Mouse (Mus musculus) forebrain, postnatal 0 days (tissue): ENCODE measurements around the gene Kcnn3. TPM values are rescaled to one million over a fixed set of nuclear protein-coding genes. Genes with fewer than 3 reads are reported as not detected.

Source experiments
- ATAC-seq: fragments of 200-750 bp; cut with Nextera tagmentation; 2 replicates; pipeline ENCODE4 v1.8.0; 2017; ENCODE audit warnings: mild to moderate bottlenecking, moderate library complexity
- DNase-seq: peaks from one replicate; pipeline ENCODE4 v3.0.0-alpha.2; 2015
- H3K27ac ChIP-seq: fragments of 300-500 bp; sonication (generic); 2 replicates; pipeline ENCODE4 v1.5.1; 2014; ENCODE audit warnings: low read depth, mild to moderate bottlenecking, antibody characterized with exemption, low read length, moderate library complexity, mixed read lengths
- H3K27me3 ChIP-seq: fragments of 300-500 bp; sonication (generic); 2 replicates; pipeline ENCODE4 v1.6.1; 2014; ENCODE audit warnings: mild to moderate bottlenecking, low read length, mixed read lengths; ENCODE audit not compliant: insufficient read depth
- H3K36me3 ChIP-seq: fragments of 300-500 bp; sonication (generic); 2 replicates; pipeline ENCODE4 v1.6.1; 2014; ENCODE audit warnings: mild to moderate bottlenecking, moderate library complexity; ENCODE audit not compliant: insufficient read depth
- H3K4me1 ChIP-seq: fragments of 300-500 bp; sonication (generic); 2 replicates; pipeline ENCODE4 v1.6.1; 2014; ENCODE audit warnings: antibody characterized with exemption; ENCODE audit not compliant: insufficient read depth
- H3K4me2 ChIP-seq: fragments of 300-500 bp; sonication (generic); 2 replicates; pipeline ENCODE4 v1.6.1; 2014; ENCODE audit warnings: low read depth, mild to moderate bottlenecking, moderate library complexity
- H3K4me3 ChIP-seq: fragments of 300-500 bp; sonication (generic); 2 replicates; pipeline ENCODE4 v1.5.1; 2014; ENCODE audit warnings: low read depth, low read length, mixed read lengths
- H3K9ac ChIP-seq: fragments of 300-500 bp; sonication (generic); 2 replicates; pipeline ENCODE4 v1.6.1; 2014; ENCODE audit warnings: mild to moderate bottlenecking
- H3K9me3 ChIP-seq: fragments of 300-500 bp; sonication (generic); 2 replicates; pipeline ENCODE4 v1.6.1; 2016; ENCODE audit warnings: low read length
- CTCF ChIP-seq: sonication (generic); IDR thresholded peaks from 2 replicates; pipeline ENCODE4 v1.5.1; 2016; ENCODE audit warnings: antibody characterized with exemption, control low read depth, low read depth
- WGBS: fragments of 180-500 bp; shearing (Covaris S2); extraction: QIAGEN DNeasy Blood & Tissue Kit; methylation state at CpG from one replicate; pipeline ENCODE4 v1.1.7; 2014; 5-methylcytosine and 5-hydroxymethylcytosine counted together
- polyA plus RNA-seq: library from polyadenylated mRNA; unstranded; fragments of >200 nt; fragmentation: Nextera tagmentation; extraction: Ambion mirVana; gene quantifications from 2 replicates; pipeline ENCODE4 v1.2.1, GENCODE M21; 2015
- total RNA-seq: library from RNA; depleted of rRNA; stranded (reverse); fragments of >200 nt; gene quantifications from 2 replicates; pipeline ENCODE4 v1.2.3, GENCODE M21; 2014

Gene Kcnn3
- total and polyA plus RNA-seq, 2 experiments from 2014 or later, result 5.1 to 13.6 TPM

GRCm38 (mm10) chr3:89515444-89515843 lies 4.5 kb upstream of the Kcnn3 start:
- Histone ChIP-seq H3K27me3 (no peaks in the 10 kb centered on the region), H3K36me3 (no peaks in the 10 kb centered on the region), H3K27ac (no peak overlapping the region), H3K4me3 (no peak overlapping the region), H3K4me2 (no peak overlapping the region), H3K4me1 (0 out of 2 replicates have a peak, but pooled peaks cover 6% of the 10 kb centered on the region), H3K9me3 (no peaks in the 10 kb centered on the region), H3K9ac (no peak overlapping the region)
- no peak for TF ChIP-seq CTCF
- 81% methylated on average over 11 of the region's 11 CpGs for WGBS
- ATAC-seq (no peak), DNase-seq (no peak)

DNA sequence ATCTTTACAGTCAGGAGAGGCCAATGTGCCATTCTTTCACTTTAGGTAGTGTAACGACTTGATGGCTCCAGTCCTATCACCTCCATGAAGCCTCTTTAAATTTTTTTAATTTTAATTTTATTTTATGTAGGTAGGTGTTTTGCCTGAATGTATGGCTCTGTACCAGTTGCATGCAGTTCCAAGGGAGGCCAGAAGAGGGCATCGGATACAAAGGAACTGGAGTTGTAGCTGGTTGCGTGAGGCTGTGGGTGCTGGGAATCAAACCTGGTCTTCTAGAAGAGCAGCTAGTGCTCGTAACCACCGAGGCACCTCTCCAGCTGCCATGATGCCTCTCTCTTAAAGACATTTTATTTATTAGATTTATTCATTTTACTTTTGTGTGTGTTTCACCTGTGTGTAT lies 3.6 kb upstream of the Kcnn3 start:
- ATAC-seq (no peak), DNase-seq (no peak)
- H3K4me1 ChIP-seq, result 0 out of 2 replicates have a peak, but pooled peaks cover 4% of the 10 kb centered on the region
- no peaks in the 10 kb centered on the region for H3K27me3 ChIP-seq
- no peak overlapping the region for H3K9ac ChIP-seq
- H3K4me3 ChIP-seq, result no peak overlapping the region
- no peaks in the 10 kb centered on the region for H3K36me3 ChIP-seq
- TF ChIP-seq CTCF, result peak; percentile 55
- H3K9me3 ChIP-seq, result no peaks in the 10 kb centered on the region
- H3K27ac ChIP-seq, result no peak overlapping the region
- no peak overlapping the region for H3K4me2 ChIP-seq
- WGBS, result 91% methylated on average over 5 of the region's 5 CpGs

GRCm38 (mm10) chr3:89520618-89521502 lies 896 bp downstream of the Kcnn3 start:
- H3K27me3 ChIP-seq, result no peaks in the 10 kb centered on the region
- DNase-seq, result peak; percentile 50
- no peaks in the 10 kb centered on the region for H3K9me3 ChIP-seq
- no peaks in the 10 kb centered on the region for H3K36me3 ChIP-seq
- peak overlapping the region; percentile 55 for H3K4me3 ChIP-seq
- peak overlapping the region; percentile 69 for H3K27ac ChIP-seq
- peaks cover 17% of the 10 kb centered on the region; the same call in 1 of the 2 replicates for H3K4me1 ChIP-seq
- peak overlapping the region; percentile 63 for H3K9ac ChIP-seq
- peak overlapping the region; percentile 94 for H3K4me2 ChIP-seq
- TF ChIP-seq CTCF, result peak; percentile 20; the same call in 1 of the 2 replicates
- 2% methylated on average over 25 of the region's 25 CpGs for WGBS
- ATAC-seq, result peak; percentile 25; the same call in 1 of the 2 replicates

DNA sequence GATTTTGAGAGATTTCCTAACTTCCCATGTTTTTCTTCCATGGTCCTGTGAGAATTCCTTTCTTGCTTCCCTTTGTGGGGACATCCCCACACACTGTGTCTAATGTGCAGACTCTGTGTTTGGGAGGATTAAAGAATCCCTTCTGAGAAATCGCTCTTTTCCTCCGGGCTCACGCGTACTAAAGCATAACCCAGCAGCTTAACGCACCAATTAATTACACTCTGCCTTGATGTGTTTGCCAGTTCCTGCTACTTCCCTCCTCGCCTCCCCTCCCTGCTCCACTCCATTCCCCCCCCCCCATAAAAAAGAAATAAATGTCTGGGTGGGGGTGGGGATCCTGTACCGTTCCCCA lies 1.5 kb downstream of the Kcnn3 start:
- TF ChIP-seq CTCF, result no peak
- Histone ChIP-seq H3K36me3 (no peaks in the 10 kb centered on the region), H3K9me3 (no peaks in the 10 kb centered on the region), H3K4me3 (peak overlapping the region; percentile 55), H3K4me2 (peak overlapping the region; percentile 94), H3K9ac (peak overlapping the region; percentile 63), H3K27me3 (no peaks in the 10 kb centered on the region), H3K27ac (peak overlapping the region; percentile 69; the same call in 1 of the 2 replicates), H3K4me1 (peaks cover 22% of the 10 kb centered on the region; the same call in 1 of the 2 replicates)
- peak; percentile 42 for DNase-seq
- WGBS, result 5% methylated on average over 7 of the region's 7 CpGs
- no peak for ATAC-seq

DNA sequence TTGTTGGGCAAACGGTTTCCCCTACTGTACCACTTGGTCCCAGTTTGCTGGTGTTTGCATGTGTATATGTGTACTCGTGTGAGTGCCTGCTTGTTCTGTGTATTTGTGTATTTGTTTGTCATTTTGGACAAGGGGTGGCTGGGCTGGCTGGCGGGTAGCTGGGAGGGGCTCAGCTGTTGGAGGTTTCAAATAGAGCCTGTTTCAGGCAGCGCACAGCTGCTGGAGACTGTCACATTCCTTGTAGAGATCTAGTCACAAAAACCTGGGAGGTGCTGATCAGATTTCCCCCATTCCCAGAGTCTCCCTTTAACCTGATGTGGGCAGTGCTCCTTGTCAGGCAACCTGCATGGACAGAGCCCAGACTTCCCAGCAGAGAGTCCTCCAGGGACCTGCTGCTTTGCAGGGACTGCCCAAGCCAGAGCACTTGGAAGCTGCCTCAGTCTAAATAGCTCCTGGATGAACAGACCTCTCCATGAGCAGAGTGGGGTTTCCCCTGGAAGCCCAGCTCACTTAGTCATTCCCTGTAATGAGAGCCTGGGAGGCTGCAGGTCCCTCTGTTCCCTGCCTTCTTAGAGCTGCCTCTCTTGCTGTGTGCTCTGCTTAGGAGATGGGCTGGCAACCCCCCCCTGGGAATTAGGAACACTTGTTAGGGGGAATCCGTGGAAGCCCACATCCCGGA lies 2.6 kb downstream of the Kcnn3 start:
- Histone ChIP-seq H3K9ac (peak overlapping the region; percentile 63), H3K36me3 (no peaks in the 10 kb centered on the region), H3K27ac (peak overlapping the region; percentile 69), H3K9me3 (no peaks in the 10 kb centered on the region), H3K27me3 (no peaks in the 10 kb centered on the region), H3K4me1 (peaks cover 25% of the 10 kb centered on the region; the same call in 1 of the 2 replicates), H3K4me3 (peak overlapping the region; percentile 55), H3K4me2 (peak overlapping the region; percentile 94)
- ATAC-seq (no peak), DNase-seq (peak; percentile 39)
- 15% methylated on average over 6 of the region's 6 CpGs for WGBS
- TF ChIP-seq CTCF, result no peak

DNA sequence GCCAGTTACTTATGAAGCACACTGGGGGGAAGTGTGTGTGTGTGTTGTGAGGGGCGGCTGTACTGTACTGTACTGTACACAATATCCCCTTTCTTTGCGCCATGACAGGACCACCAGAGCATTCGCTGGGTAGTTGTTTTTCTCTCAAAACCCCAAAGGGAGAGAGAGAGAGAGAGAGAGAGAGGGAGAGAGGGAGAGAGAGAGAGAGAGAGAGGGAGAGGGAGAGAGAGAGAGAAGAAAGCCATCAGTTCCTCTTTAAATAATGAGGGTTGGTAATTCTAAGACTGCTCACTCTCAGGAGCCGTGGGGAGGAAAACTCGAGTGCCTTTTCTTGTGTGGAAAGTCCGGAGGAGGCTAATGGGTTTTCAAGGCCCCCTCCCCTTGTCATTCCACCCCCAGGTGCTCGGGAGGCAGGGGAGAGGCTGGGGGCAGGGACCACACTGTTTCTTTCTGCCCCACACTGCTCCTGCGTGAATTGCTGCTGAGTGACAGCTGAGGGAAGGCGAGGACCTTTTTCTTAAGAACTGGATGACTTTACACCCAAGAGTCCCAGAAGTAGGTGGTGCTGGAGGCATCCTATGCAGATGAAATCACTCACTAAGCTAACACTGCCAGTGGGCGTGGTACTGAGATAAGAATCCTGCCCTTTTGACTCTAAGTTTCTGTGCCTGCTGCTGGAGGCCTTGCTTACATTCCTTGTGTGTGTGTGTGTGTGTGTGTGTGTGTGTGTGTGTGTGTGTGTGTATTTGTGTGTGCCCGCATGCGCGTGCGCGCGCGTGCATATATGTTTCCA lies 6.5 kb downstream of the Kcnn3 start:
- WGBS, result 49% methylated on average over 17 of the region's 17 CpGs
- TF ChIP-seq CTCF, result no peak
- H3K36me3 ChIP-seq, result no peaks in the 10 kb centered on the region
- peak overlapping the region; percentile 35 for H3K4me2 ChIP-seq
- DNase-seq, result peak; percentile 44
- peaks cover 25% of the 10 kb centered on the region; the same call in 1 of the 2 replicates for H3K4me1 ChIP-seq
- H3K9ac ChIP-seq, result peak overlapping the region; percentile 2; the same call in 1 of the 2 replicates
- peak; percentile 50; the same call in 1 of the 2 replicates for ATAC-seq
- no peaks in the 10 kb centered on the region for H3K9me3 ChIP-seq
- H3K27ac ChIP-seq, result 0 out of 2 replicates have a peak overlapping the region, but pooled peaks have one; percentile 16
- no peaks in the 10 kb centered on the region for H3K27me3 ChIP-seq
- no peak overlapping the region for H3K4me3 ChIP-seq
